Mouse (Mus musculus) layer of hippocampus, adult 11-12 months (tissue): ENCODE measurements at regions not wholly inside any gene's neighbourhood (a gene's known extent, or its start where the extent isn't known, plus 50 kb on each side); places are given as distances from the start of the nearest gene placed in this dataset.

Source experiments
- DNase-seq: peaks from one replicate; pipeline ENCODE4 v3.0.0; 2022; ENCODE audit warnings: low spot score

- DNase-seq, result no peak
Measured at GRCm38 (mm10) chr13:37658519-37658918, 119.7 kb upstream of the Rreb1 start.

GRCm38 (mm10) chr13:37660083-37660482 lies 118.1 kb upstream of the Rreb1 start:
- no peak for DNase-seq

GRCm38 (mm10) chr13:37660668-37661067 lies 117.5 kb upstream of the Rreb1 start:
- no peak for DNase-seq

GRCm38 (mm10) chr13:37664116-37664515 lies 114.1 kb upstream of the Rreb1 start:
- DNase-seq, result no peak

- DNase-seq, result peak; percentile 24
Measured at GRCm38 (mm10) chr13:37666207-37667003, 111.8 kb upstream of the Rreb1 start.

GRCm38 (mm10) chr13:37667386-37667785 lies 110.8 kb upstream of the Rreb1 start:
- DNase-seq, result no peak

- DNase-seq, result no peak
Measured at GRCm38 (mm10) chr13:37667871-37668270, 110.3 kb upstream of the Rreb1 start.

GRCm38 (mm10) chr13:37671109-37671508 lies 107.1 kb upstream of the Rreb1 start:
- DNase-seq, result no peak

GRCm38 (mm10) chr13:37674676-37675350 lies 103.4 kb upstream of the Rreb1 start:
- no peak for DNase-seq

- no peak for DNase-seq
Measured at GRCm38 (mm10) chr13:37675718-37676117, 102.5 kb upstream of the Rreb1 start.

- no peak for DNase-seq
Measured at GRCm38 (mm10) chr13:37676912-37677311, 101.3 kb upstream of the Rreb1 start.

- no peak for DNase-seq
Measured at GRCm38 (mm10) chr13:37678251-37678650, 99.9 kb upstream of the Rreb1 start.

GRCm38 (mm10) chr13:37678772-37679171 lies 99.4 kb upstream of the Rreb1 start:
- DNase-seq, result no peak

GRCm38 (mm10) chr13:37680837-37681619 lies 97.2 kb upstream of the Rreb1 start:
- peak; percentile 58 for DNase-seq

GRCm38 (mm10) chr13:37683045-37683679 lies 95.0 kb upstream of the Rreb1 start:
- no peak for DNase-seq

GRCm38 (mm10) chr13:37685617-37686016 lies 92.6 kb upstream of the Rreb1 start:
- DNase-seq, result no peak

- no peak for DNase-seq
Measured at GRCm38 (mm10) chr13:37686109-37686508, 92.1 kb upstream of the Rreb1 start.

- DNase-seq, result no peak
Measured at GRCm38 (mm10) chr13:37689127-37689777, 88.9 kb upstream of the Rreb1 start.

GRCm38 (mm10) chr13:37691855-37692445 lies 86.2 kb upstream of the Rreb1 start:
- DNase-seq, result no peak

- no peak for DNase-seq
Measured at GRCm38 (mm10) chr13:37693617-37694016, 84.6 kb upstream of the Rreb1 start.

- no peak for DNase-seq
Measured at GRCm38 (mm10) chr13:37704475-37704874, 73.7 kb upstream of the Rreb1 start.
